Mouse (Mus musculus) testis, adult 2 months (tissue): ENCODE data around the gene Crat.

Experiments
- CTCF ChIP-seq: fragments of 200-500 bp; IDR thresholded peaks from 2 replicates; pipeline ENCODE4 v1.5.1; 2012; ENCODE audit warnings: low read depth, mild to moderate bottlenecking, inconsistent platforms, low read length, moderate library complexity; ENCODE audit not compliant: control insufficient read depth, insufficient read depth, insufficient replicate concordance
- POLR2A ChIP-seq: fragments of 200-500 bp; IDR thresholded peaks from 2 replicates; pipeline ENCODE4 v1.6.1; 2012; ENCODE audit warnings: low read depth, mild to moderate bottlenecking, inconsistent platforms, low read length, moderate library complexity; ENCODE audit not compliant: control insufficient read depth

DNA sequence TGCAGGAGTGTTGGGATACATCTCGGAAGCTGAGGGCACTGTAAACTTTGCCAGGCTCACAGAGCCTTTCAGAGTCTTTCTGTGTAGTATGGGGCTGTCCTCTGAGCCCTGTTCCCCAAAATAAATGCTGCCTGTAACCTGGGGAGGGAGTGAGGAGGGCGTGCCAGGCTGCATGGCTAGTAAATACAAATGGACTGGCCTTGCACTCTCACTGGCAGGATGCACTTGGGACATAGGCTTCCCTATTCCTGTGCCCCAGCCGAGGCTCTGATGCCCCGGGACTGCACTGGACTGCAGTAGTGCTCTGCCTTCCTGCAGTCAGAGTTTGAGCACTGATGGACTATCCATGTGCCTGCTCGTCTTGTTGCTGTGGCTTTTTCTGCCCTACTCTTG, 26.9 kb upstream of the Crat start:
- no peak for TF ChIP-seq CTCF
- TF ChIP-seq POLR2A = no peak
